Mouse (Mus musculus): Measurements from ENCODE around the gene Wdr1.

Wdr1 gene

GRCm38 (mm10) chr5:38549461-38549909 is 13.5 kb downstream of the Wdr1 start:
- in situ Hi-C loops (cut with MboI; ENCODE audit: unreplicated experiment in 2 of 2), result no loop called here

- in situ Hi-C loops (cut with MboI; ENCODE audit: unreplicated experiment in 2 of 2), result no loop called here
Measured at GRCm38 (mm10) chr5:38547375-38547774, 15.6 kb downstream of the Wdr1 start.

GRCm38 (mm10) chr5:38544423-38545415 is 18.3 kb downstream of the Wdr1 start:
- in situ Hi-C loops (cut with MboI; ENCODE audit: unreplicated experiment in 2 of 2), result no loop called here

DNA sequence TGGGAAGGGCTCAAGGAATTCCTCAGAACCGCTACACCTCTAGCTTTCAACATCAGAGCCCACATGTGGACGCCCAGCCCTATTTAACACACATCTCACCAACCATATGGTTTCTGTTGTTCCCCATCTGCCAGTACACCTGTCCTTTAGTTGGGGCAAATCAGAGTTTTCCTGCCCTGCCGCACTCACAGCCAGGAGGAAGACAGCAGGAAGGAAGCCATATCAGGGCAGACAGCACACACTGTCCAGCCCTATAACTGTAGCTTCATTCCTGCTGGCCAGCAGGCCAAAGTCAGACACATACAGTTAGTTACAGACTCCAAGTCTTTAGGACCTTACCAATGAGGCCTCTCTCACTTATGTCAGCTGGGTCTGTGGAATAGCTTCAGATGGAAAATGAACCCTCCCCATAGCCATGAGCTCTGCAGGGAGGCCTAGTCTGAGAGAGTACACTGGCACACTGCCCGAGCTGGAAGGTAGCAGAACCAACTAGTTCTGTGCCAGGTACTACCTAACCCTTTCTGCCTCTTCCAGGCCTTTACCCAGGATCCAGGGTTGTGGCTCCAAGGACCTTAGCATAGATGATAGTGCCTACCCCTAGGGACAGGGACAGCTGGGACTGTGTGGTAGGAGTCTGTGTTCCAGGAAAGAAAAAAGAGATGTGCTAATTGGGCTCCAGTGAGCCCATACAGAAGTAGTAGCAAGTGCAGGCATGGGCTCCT is 19.4 kb downstream of the Wdr1 start:
- in situ Hi-C loops (cut with MboI; ENCODE audit: unreplicated experiment in 2 of 2), result no loop called here

DNA sequence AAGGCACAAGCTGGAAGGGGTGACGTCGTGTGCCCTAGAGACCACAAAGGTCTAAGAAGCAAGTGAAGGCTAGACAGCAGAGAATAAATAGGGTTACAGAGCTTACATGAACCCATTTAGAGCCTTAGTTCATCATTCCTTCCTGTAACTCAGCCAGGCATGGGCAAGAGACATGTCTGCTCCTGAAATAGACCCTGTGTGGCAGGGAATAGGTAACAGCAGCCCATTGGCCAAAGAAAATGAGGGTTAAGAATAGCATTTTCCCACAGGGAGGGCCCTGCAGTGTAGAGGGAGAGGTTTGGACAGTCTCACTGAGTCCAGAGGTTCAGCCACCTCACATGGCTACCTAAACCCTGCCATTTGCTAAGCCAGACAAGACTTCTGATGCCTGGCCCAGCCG is 21.3 kb downstream of the Wdr1 start:
- in situ Hi-C loops (cut with MboI; ENCODE audit: unreplicated experiment in 2 of 2), result no loop called here

DNA sequence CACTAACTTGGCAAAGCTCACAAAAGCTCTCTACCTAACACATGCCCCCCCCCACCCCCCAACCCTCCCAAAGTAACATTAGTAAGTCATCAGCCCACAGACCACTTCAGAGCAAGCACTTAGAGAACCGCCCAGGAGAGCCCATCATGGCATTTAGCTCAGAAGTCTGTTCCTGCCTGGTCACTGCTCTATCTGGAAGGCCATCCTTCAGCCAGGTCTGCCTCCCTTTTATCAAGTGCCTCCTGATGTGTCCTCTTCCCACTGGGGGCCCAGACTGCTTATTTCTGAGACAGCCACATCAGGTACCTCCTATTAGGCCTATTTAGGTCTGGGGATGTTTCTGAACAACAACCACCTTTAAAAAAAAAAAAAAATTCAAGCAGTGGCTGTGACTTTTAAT is 22.1 kb downstream of the Wdr1 start:
- in situ Hi-C loops (cut with MboI; ENCODE audit: unreplicated experiment in 2 of 2), result no loop called here

- in situ Hi-C loops (cut with MboI; ENCODE audit: unreplicated experiment in 2 of 2), result no loop called here
Measured at GRCm38 (mm10) chr5:38538508-38538907, 24.5 kb downstream of the Wdr1 start.

- in situ Hi-C loops (cut with MboI; ENCODE audit: unreplicated experiment in 2 of 2), result no loop called here
Measured at GRCm38 (mm10) chr5:38537845-38538244, 25.2 kb downstream of the Wdr1 start.

- in situ Hi-C loops (cut with MboI; ENCODE audit: unreplicated experiment in 2 of 2), result no loop called here
Measured at GRCm38 (mm10) chr5:38536822-38537221, 26.2 kb downstream of the Wdr1 start.

GRCm38 (mm10) chr5:38532084-38532483 is 30.9 kb downstream of the Wdr1 start:
- in situ Hi-C loops (cut with MboI; ENCODE audit: unreplicated experiment in 2 of 2), result no loop called here

DNA sequence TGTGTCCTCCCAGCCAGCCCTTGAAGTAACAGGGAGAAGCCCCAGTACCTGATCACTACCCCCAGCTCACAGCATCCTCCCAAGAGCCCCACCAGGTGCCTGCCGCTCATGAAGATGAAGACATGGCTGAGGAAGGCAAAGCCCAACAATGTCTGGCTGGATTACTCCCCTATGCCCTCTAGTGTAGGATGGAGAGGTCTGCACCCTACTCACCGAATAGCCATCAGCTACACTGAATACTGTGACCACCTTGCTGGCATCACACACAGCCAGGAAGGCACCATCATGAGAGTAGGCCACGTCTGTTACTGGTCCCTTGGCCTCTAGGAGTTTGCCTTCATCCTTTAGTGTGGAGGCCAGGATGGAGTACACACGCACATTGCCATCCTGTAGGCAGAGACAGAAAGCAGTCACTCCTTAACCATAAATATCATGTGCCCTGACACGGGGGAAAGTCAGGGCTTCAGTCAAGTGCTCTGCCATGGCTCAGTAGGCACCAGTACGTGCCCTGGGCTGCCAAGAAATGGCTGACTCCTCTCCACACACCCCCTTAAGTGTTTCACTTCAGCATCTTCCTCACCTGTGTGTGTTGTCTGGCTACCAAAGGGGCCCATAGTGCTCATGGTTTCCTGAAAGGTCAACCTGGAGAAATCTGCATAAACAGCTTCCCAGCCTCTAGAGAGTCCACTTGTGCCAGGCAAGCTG is 33.1 kb downstream of the Wdr1 start:
- in situ Hi-C loops (cut with MboI; ENCODE audit: unreplicated experiment in 2 of 2), result loop anchor here in 1 of 2 experiments (10.0 kb wide), 1 partner anchor 85 kb away; no protein-coding TSS in a partner anchor

DNA sequence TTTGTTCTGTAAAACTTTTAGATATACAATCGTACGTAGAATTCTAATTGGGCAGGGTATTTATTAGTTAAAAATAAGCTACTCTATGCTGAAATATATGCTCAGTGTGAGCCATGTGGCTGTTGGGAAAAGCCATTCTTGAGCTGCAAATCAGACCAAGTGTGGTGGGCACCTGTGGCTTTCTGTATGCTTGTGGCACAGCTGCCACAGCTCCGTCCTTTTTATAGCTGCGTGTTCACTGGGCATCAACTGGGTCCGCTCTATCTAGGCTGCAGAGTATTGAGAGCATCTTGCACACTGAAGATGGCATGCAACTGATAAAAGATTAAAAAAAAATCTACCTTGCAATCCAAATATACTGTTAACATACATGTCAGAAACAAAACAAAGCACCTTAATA is 40.0 kb downstream of the Wdr1 start:
- in situ Hi-C loops (cut with MboI; ENCODE audit: unreplicated experiment in 2 of 2), result loop anchor here in 1 of 2 experiments (10.0 kb wide), 1 partner anchor 92 kb away; no protein-coding TSS in a partner anchor

GRCm38 (mm10) chr5:38520838-38521237 is 42.2 kb downstream of the Wdr1 start:
- in situ Hi-C loops (cut with MboI; ENCODE audit: unreplicated experiment in 2 of 2), result loop anchor here in 1 of 2 experiments (10.0 kb wide), 1 partner anchor 94 kb away; no protein-coding TSS in a partner anchor

DNA sequence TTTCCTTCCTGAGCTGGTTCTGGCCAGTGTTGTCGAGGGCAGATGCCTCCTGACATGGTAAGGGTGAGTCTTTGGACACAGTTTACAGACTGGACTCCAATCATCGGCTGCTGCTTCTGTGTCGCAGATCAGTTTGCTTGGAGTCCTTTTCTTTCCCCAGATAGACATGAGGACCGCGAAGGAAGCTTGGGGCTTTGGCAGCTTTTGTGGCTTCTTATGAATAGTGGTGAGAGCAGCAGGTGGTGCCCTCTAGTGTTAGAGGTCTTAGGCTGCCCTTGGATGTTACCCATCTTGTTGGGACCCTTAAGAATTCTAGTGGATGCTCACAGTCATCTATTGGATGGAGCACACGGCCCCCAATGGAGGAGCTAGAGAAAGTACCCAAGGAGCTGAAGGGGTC is 46.8 kb downstream of the Wdr1 start:
- in situ Hi-C loops (cut with MboI; ENCODE audit: unreplicated experiment in 2 of 2), result loop anchor here (5.0 kb wide), 1 partner anchor 209 kb away; no protein-coding TSS in a partner anchor

GRCm38 (mm10) chr5:38512991-38513390 is 50.0 kb downstream of the Wdr1 start:
- in situ Hi-C loops (cut with MboI; ENCODE audit: unreplicated experiment in 2 of 2), result loop anchor here (5.0 kb wide), 1 partner anchor 46 kb away; no protein-coding TSS in a partner anchor

GRCm38 (mm10) chr5:38509568-38509967 is 53.5 kb downstream of the Wdr1 start:
- in situ Hi-C loops (cut with MboI; ENCODE audit: unreplicated experiment in 2 of 2), result no loop called here

GRCm38 (mm10) chr5:38505435-38505765 is 57.6 kb downstream of the Wdr1 start:
- in situ Hi-C loops (cut with MboI; ENCODE audit: unreplicated experiment in 2 of 2), result no loop called here

DNA sequence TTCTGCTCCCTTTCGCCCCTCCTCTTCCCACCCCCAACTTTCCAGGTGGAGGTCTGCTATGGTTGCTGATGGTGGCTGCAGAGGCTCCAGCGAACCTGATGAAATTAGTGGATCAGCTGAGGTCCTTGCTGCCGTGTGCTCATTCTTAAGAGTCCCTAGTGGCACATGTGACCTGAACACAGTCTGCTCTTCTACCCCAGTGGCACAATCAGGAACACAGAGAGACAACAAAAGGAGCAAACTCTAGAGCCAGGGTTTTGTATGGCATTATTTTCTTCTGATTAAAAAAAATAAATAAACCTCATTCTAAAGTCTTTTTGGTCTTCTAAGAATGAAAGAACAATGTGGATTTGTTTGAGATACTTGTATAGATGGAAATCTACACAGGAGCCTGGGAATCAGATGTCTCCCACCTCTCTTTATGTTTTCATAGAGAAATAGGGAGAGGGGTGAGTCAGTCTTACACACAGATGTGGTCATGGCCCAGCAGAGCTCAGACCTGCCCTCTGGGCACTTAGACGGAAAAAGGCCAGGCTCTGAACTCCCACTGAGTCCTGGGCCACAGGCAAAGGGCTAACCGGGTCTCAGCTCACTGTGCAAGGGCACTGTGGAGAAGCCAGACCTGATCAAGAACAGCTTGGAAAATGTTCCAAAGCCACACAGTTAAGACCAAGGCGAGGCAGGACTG is 58.1 kb downstream of the Wdr1 start:
- in situ Hi-C loops (cut with MboI; ENCODE audit: unreplicated experiment in 2 of 2), result no loop called here

GRCm38 (mm10) chr5:38504116-38504515 is 58.9 kb downstream of the Wdr1 start:
- in situ Hi-C loops (cut with MboI; ENCODE audit: unreplicated experiment in 2 of 2), result no loop called here

DNA sequence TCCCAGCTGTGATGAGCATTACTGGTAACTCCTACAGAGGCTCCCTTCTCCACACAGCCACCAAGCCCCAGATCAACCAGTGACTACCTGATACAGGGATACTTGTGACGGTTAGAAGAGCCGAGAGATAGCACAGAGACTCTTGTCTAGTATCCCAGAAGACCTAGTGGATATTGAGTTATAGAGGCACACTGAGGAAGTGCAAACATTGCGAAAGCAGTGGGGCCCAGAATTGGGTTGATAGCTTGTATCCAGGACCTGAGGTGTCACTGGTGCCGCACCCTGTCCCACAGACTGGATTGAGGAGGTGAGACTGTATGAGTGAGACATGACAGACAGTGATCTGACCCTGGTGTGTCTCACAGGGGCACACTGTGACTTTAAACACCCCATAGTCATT is 60.0 kb downstream of the Wdr1 start, which contains the start of gene Slc2a9:
Gene Slc2a9, minus strand, starts transcription at position 152 of the 400 bp plus-strand sequence.
- in situ Hi-C loops (cut with MboI; ENCODE audit: unreplicated experiment in 2 of 2), result no loop called here
